Mouse (Mus musculus): Measurements from ENCODE around the gene Plppr1.

- TF ChIP-seq CTCF (conservative IDR thresholded peaks at IDR 0.05; ENCODE audit: insufficient read depth, insufficient read length, low read depth, low read length) (no peak), POLR2A (IDR thresholded peaks at IDR 0.05; ENCODE audit: low read depth, low read length) (no peak)
Observed at GRCm38 (mm10) chr4:49102769-49103193, 43.7 kb downstream of the Plppr1 start.
